Mouse (Mus musculus): ENCODE measurements around the gene Tada2a. TPM values are rescaled to one million over a fixed set of nuclear protein-coding genes. Genes with fewer than 3 reads are reported as not detected.

The Tada2a gene
- polyA plus RNA-seq, 1 experiment from 2014 or later: 16.2 TPM

GRCm38 (mm10) chr11:84104036-84104435 is 25.4 kb downstream of the Tada2a start:
- peaks cover 96% of the 10 kb centered on the region for H3K36me3 ChIP-seq
- no peak overlapping the region for H3K9ac ChIP-seq
- H3K27ac ChIP-seq: no peak overlapping the region
- H3K27me3 ChIP-seq (replicated peaks): no peaks in the 10 kb centered on the region
- H3K9me3 ChIP-seq (replicated peaks): no peaks in the 10 kb centered on the region
- no peak overlapping the region for H3K4me2 ChIP-seq
- no peak overlapping the region for H3K4me3 ChIP-seq
- 89% methylated on average over 6 of the region's 6 CpGs for WGBS (ENCODE audit: insufficient replicate concordance)
- no peaks in the 10 kb centered on the region for H3K4me1 ChIP-seq
- no peak for ATAC-seq

DNA sequence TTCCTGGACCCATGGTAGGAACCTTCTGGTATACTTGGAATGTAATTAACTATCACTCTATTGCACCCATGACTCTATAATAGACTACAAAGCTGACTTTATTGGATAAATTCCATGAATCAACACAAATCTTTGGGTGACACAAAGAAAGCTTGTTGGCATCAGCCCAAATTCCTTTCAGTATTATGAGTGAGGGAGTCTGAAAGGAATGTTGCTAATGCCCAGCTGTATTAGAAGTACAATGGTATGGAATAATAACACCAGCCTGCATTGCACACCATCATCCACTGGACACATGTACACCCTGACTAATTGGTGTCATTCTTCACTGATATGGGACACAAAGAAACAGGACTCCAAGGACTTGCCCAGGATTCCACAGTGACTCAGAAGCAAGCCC is 28.2 kb downstream of the Tada2a start:
- no peak overlapping the region for H3K4me3 ChIP-seq
- no peaks in the 10 kb centered on the region for H3K9me3 ChIP-seq (replicated peaks)
- no peaks in the 10 kb centered on the region for H3K4me1 ChIP-seq
- H3K9ac ChIP-seq: no peak overlapping the region
- ATAC-seq: no peak
- no peak overlapping the region for H3K27ac ChIP-seq
- no peak overlapping the region for H3K4me2 ChIP-seq
- no peaks in the 10 kb centered on the region for H3K27me3 ChIP-seq (replicated peaks)
- H3K36me3 ChIP-seq: peaks cover 93% of the 10 kb centered on the region

DNA sequence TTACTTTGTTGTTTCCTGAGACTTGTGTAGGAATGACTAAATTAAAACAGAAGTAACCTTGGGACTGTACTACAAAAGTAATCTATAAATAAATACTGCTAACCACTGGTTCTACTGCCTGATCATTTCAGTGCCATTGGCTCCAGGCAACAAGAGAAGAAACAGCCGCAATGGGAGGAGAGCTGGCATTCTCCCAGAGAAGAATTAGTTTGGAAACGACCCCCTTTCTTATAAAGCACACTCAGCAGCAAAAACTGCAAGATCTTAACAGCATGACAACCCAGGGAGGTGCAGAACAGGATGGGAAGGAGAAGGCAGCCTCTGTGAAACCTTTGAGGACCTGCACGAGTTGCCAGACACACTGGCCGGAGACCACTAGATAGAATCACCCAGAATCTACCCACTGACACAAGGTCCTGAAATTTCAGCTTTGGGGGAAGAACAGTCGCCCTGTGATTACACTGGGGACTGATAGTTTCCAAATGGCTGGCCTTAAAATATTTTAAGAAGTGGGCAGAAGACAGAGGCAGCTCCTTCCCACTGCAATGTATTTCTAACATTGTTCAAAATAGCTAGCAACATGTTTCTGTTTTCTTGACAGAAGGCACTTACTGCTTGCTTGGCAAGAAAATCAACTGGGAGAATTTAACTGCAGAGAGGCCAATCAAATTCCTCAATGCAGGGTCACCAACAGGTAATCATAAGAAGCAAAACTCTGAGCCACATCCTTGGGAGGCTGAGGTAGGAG is 32.0 kb downstream of the Tada2a start:
- Histone ChIP-seq H3K36me3 (peaks cover 81% of the 10 kb centered on the region), H3K27ac (no peak overlapping the region), H3K4me2 (no peak overlapping the region), H3K9ac (no peak overlapping the region), H3K4me3 (no peak overlapping the region), H3K27me3 (replicated peaks) (no peaks in the 10 kb centered on the region), H3K4me1 (no peaks in the 10 kb centered on the region), H3K9me3 (replicated peaks) (no peaks in the 10 kb centered on the region)
- no peak for ATAC-seq
- WGBS (ENCODE audit: insufficient replicate concordance): 72% methylated on average over 5 of the region's 5 CpGs

DNA sequence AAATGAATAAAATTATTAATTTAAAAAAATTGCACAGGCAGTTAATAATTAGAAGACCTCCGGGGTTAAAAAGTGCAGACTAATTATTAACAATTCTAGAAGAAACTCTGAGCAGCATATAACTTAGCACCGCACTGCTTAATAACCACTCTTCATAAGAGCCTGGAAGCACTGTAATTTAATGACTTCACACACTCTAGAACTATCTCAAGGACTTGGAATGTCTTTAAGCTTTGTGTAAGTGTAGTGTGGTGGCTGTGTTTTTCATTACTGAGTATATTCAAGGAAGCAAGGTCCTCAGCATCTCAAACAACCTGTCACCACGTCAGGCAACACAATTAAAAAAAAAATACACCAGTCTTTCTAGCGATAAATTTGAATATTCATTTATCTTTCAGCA is 34.3 kb downstream of the Tada2a start:
- Histone ChIP-seq H3K4me2 (no peak overlapping the region), H3K36me3 (peaks cover 83% of the 10 kb centered on the region), H3K9ac (no peak overlapping the region), H3K4me3 (no peak overlapping the region), H3K4me1 (no peaks in the 10 kb centered on the region), H3K27ac (no peak overlapping the region), H3K9me3 (replicated peaks) (no peaks in the 10 kb centered on the region), H3K27me3 (replicated peaks) (no peaks in the 10 kb centered on the region)
- ATAC-seq: no peak
- WGBS (ENCODE audit: insufficient replicate concordance): 68% methylated on average over 4 of the region's 4 CpGs

- ATAC-seq: no peak
- Histone ChIP-seq H3K27ac (no peak overlapping the region), H3K4me3 (no peak overlapping the region), H3K9ac (no peak overlapping the region), H3K4me2 (no peak overlapping the region), H3K27me3 (replicated peaks) (no peaks in the 10 kb centered on the region), H3K9me3 (replicated peaks) (no peaks in the 10 kb centered on the region), H3K36me3 (peaks cover 84% of the 10 kb centered on the region), H3K4me1 (no peaks in the 10 kb centered on the region)
- 85% methylated on average over 8 of the region's 8 CpGs for WGBS (ENCODE audit: insufficient replicate concordance)
Observed at GRCm38 (mm10) chr11:84090572-84090971, 38.8 kb downstream of the Tada2a start.

DNA sequence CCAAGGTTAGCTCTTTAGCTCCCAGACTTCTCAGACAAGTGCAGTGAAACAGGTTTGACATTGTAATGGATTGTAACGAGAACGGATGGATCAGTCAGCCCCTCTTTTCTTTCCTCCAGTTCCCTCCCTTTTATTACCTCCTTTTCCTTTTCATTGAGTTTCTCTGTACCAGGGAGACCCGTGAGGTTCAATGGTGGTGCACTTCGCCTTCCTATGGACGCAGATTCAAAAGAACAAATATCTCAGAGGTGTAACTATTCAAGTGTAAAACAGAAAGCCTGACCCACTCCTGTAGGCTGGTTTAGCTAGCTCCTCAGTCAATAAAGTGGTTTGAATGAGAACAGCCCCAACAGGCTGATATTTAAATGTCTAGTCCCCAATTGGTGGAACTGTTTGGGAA is 47.5 kb downstream of the Tada2a start:
- peaks cover 69% of the 10 kb centered on the region for H3K36me3 ChIP-seq
- ATAC-seq: no peak
- WGBS (ENCODE audit: insufficient replicate concordance): 82% methylated on average over 5 of the region's 5 CpGs
- H3K4me2 ChIP-seq: no peak overlapping the region
- no peak overlapping the region for H3K9ac ChIP-seq
- no peaks in the 10 kb centered on the region for H3K27me3 ChIP-seq (replicated peaks)
- H3K9me3 ChIP-seq (replicated peaks): no peaks in the 10 kb centered on the region
- H3K4me1 ChIP-seq: no peaks in the 10 kb centered on the region
- no peak overlapping the region for H3K4me3 ChIP-seq
- no peak overlapping the region for H3K27ac ChIP-seq

- no peak for ATAC-seq
- H3K4me1 ChIP-seq: no peaks in the 10 kb centered on the region
- H3K4me2 ChIP-seq: no peak overlapping the region
- no peaks in the 10 kb centered on the region for H3K27me3 ChIP-seq (replicated peaks)
- H3K9me3 ChIP-seq (replicated peaks): no peaks in the 10 kb centered on the region
- H3K4me3 ChIP-seq: no peak overlapping the region
- 82% methylated on average over 3 of the region's 3 CpGs for WGBS (ENCODE audit: insufficient replicate concordance)
- H3K9ac ChIP-seq: no peak overlapping the region
- no peak overlapping the region for H3K27ac ChIP-seq
- H3K36me3 ChIP-seq: peaks cover 57% of the 10 kb centered on the region
Observed at GRCm38 (mm10) chr11:84080327-84080726, 49.1 kb downstream of the Tada2a start.

- H3K4me3 ChIP-seq: no peak overlapping the region
- no peak for ATAC-seq
- H3K27ac ChIP-seq: no peak overlapping the region
Observed at GRCm38 (mm10) chr11:84079887-84080286, 49.5 kb downstream of the Tada2a start.

DNA sequence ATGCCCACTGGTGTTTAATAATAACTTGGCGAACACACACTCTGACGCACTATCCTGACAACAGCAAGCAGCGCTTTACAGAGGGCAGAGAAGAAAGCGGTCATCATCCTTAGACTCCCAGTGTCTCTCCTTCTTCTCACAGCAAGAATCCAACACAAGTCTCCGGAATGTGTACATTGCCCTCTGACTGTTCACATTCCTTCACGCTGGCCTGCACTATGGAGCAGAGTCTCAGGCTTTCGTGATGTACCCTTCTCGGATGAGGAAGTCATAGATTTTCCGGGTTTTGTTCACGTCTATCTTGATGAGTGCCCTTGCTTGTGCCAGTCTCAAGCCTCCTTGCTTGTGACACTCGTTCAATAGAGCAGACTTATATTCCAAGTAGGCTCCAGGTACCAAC is 50.0 kb downstream of the Tada2a start:
- no peak overlapping the region for H3K4me2 ChIP-seq
- no peak overlapping the region for H3K9ac ChIP-seq
- no peaks in the 10 kb centered on the region for H3K27me3 ChIP-seq (replicated peaks)
- no peak for ATAC-seq
- H3K9me3 ChIP-seq (replicated peaks): no peaks in the 10 kb centered on the region
- no peaks in the 10 kb centered on the region for H3K4me1 ChIP-seq
- H3K27ac ChIP-seq: no peak overlapping the region
- WGBS (ENCODE audit: insufficient replicate concordance): 82% methylated on average over 11 of the region's 11 CpGs
- peaks cover 52% of the 10 kb centered on the region for H3K36me3 ChIP-seq
- no peak overlapping the region for H3K4me3 ChIP-seq

More at GRCm38 (mm10) chr11:84079887-84080286, 49.5 kb downstream of the Tada2a start:
- Histone ChIP-seq H3K9ac (no peak overlapping the region), H3K27me3 (replicated peaks) (no peaks in the 10 kb centered on the region), H3K4me2 (no peak overlapping the region), H3K36me3 (peaks cover 56% of the 10 kb centered on the region), H3K4me1 (no peaks in the 10 kb centered on the region), H3K9me3 (replicated peaks) (no peaks in the 10 kb centered on the region)
- 66% methylated on average over 4 of the region's 4 CpGs for WGBS (ENCODE audit: insufficient replicate concordance)

DNA sequence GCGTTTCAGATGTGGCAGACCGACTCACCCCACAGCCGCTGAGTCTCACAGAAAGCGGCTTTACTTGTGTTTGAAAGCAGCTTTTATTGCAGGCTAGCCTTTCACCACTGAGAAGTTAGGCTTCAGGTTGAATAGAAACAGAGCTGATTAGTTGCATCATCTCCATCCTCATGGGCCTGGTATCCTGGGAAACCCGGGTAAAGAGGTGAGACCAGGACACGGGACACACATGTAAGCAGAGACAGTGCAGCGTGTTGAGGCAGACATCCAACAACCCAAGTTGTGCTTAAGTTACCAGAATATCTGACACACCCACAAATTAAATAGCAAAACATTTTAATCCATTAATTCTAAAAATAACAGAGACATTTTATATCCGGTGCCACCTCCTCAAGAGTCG is 50.8 kb downstream of the Tada2a start:
- no peaks in the 10 kb centered on the region for H3K4me1 ChIP-seq
- H3K27me3 ChIP-seq (replicated peaks): 0 out of 2 replicates have a peak, but pooled peaks cover 5% of the 10 kb centered on the region
- no peak overlapping the region for H3K4me3 ChIP-seq
- ATAC-seq: no peak
- WGBS (ENCODE audit: insufficient replicate concordance): 86% methylated on average over 9 of the region's 9 CpGs
- no peak overlapping the region for H3K27ac ChIP-seq
- H3K9me3 ChIP-seq (replicated peaks): no peaks in the 10 kb centered on the region
- H3K4me2 ChIP-seq: no peak overlapping the region
- H3K36me3 ChIP-seq: peaks cover 52% of the 10 kb centered on the region
- H3K9ac ChIP-seq: no peak overlapping the region

DNA sequence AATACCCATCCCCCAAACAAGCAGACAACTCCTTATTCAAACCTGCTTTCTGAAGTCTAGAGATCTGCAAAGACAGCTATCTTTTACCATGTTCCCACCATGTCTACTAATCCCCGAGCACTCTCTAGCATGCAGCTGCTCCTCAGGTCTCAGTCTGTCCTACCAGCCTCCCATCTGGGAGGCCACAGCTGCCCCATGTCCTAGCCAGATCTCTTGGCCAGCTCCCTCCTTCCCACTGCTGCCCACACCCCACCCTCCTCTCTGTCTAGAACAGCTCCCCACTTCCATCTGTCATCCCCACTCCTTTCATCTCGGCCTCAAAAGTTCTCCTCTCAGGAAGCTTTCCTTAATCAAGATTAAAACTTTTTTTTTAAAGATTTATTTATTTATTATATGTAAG is 52.4 kb downstream of the Tada2a start:
- Histone ChIP-seq H3K4me3 (no peak overlapping the region), H3K4me1 (no peaks in the 10 kb centered on the region), H3K9ac (no peak overlapping the region), H3K36me3 (peaks cover 39% of the 10 kb centered on the region), H3K4me2 (no peak overlapping the region), H3K27ac (no peak overlapping the region), H3K27me3 (replicated peaks) (peaks cover 13% of the 10 kb centered on the region; the same call in 1 of the 2 replicates), H3K9me3 (replicated peaks) (no peaks in the 10 kb centered on the region)
- 63% methylated on average over 2 of the region's 2 CpGs for WGBS (ENCODE audit: insufficient replicate concordance)
- ATAC-seq: no peak

- H3K27ac ChIP-seq: no peak overlapping the region
- no peaks in the 10 kb centered on the region for H3K9me3 ChIP-seq (replicated peaks)
- peaks cover 37% of the 10 kb centered on the region for H3K27me3 ChIP-seq (replicated peaks)
- H3K36me3 ChIP-seq: peaks cover 10% of the 10 kb centered on the region
- 0 out of 2 replicates have a peak, but pooled peaks cover 5% of the 10 kb centered on the region for H3K4me1 ChIP-seq
- whole genome bisulfite sequencing (ENCODE audit: insufficient replicate concordance): 66% methylated on average over 7 of the region's 7 CpGs
- no peak overlapping the region for H3K9ac ChIP-seq
- no peak overlapping the region for H3K4me2 ChIP-seq
- ATAC-seq: no peak
- H3K4me3 ChIP-seq: no peak overlapping the region
Observed at GRCm38 (mm10) chr11:84073816-84074764, 55.3 kb downstream of the Tada2a start.
